Mouse (Mus musculus): ENCODE results near the gene Prmt2. TPM values are rescaled to one million over a fixed set of nuclear protein-coding genes. Genes with fewer than 3 reads are reported as not detected.

Prmt2 gene
- polyA plus RNA-seq, 1 experiment: 19.6 TPM

GRCm38 (mm10) chr10:76201416-76201815 is 36.2 kb downstream of the Prmt2 start:
- peaks cover 7% of the 10 kb centered on the region for H3K27me3 ChIP-seq (replicated peaks)
- no peak for TF ChIP-seq GATA1 (IDR thresholded peaks at IDR 0.05; ENCODE audit: borderline replicate concordance, low read length)
- no peak for TF ChIP-seq FLI1 (IDR thresholded peaks at IDR 0.05; ENCODE audit: low read length)
- H3K4me1 ChIP-seq: peaks cover 4% of the 10 kb centered on the region
- no peaks in the 10 kb centered on the region for H3K9me3 ChIP-seq
- H3K4me3 ChIP-seq (replicated peaks): no peak overlapping the region
- H3K36me3 ChIP-seq (replicated peaks; ENCODE audit: low read length): peaks cover under 1% of the 10 kb centered on the region

- no peak for TF ChIP-seq FLI1 (IDR thresholded peaks at IDR 0.05; ENCODE audit: low read length)
- TF ChIP-seq GATA1 (IDR thresholded peaks at IDR 0.05; ENCODE audit: borderline replicate concordance, low read length): no peak
- peaks cover 2% of the 10 kb centered on the region for H3K27me3 ChIP-seq (replicated peaks)
- no peak overlapping the region for H3K4me3 ChIP-seq (replicated peaks)
- H3K36me3 ChIP-seq (replicated peaks; ENCODE audit: low read length): no peaks in the 10 kb centered on the region
- H3K4me1 ChIP-seq: no peaks in the 10 kb centered on the region
- H3K9me3 ChIP-seq: 0 out of 2 replicates have a peak, but pooled peaks cover 3% of the 10 kb centered on the region
Observed at GRCm38 (mm10) chr10:76188010-76188409, 49.7 kb downstream of the Prmt2 start.

GRCm38 (mm10) chr10:76185216-76185615 is 52.4 kb downstream of the Prmt2 start:
- H3K4me1 ChIP-seq: no peaks in the 10 kb centered on the region
- no peaks in the 10 kb centered on the region for H3K36me3 ChIP-seq (replicated peaks; ENCODE audit: low read length)
- H3K9me3 ChIP-seq: 0 out of 2 replicates have a peak, but pooled peaks cover 3% of the 10 kb centered on the region
- TF ChIP-seq GATA1 (IDR thresholded peaks at IDR 0.05; ENCODE audit: borderline replicate concordance, low read length): no peak
- no peak for TF ChIP-seq FLI1 (IDR thresholded peaks at IDR 0.05; ENCODE audit: low read length)
- H3K4me3 ChIP-seq (replicated peaks): no peak overlapping the region
- H3K27me3 ChIP-seq (replicated peaks): peaks cover 2% of the 10 kb centered on the region

- peaks cover 8% of the 10 kb centered on the region for H3K27me3 ChIP-seq (replicated peaks)
- H3K4me3 ChIP-seq (replicated peaks): no peak overlapping the region
- H3K4me1 ChIP-seq: no peaks in the 10 kb centered on the region
- no peaks in the 10 kb centered on the region for H3K9me3 ChIP-seq
- TF ChIP-seq GATA1 (IDR thresholded peaks at IDR 0.05; ENCODE audit: borderline replicate concordance, low read length): no peak
- no peak for TF ChIP-seq FLI1 (IDR thresholded peaks at IDR 0.05; ENCODE audit: low read length)
- H3K36me3 ChIP-seq (replicated peaks; ENCODE audit: low read length): no peaks in the 10 kb centered on the region
Observed at GRCm38 (mm10) chr10:76174899-76175298, 62.8 kb downstream of the Prmt2 start.

- no peaks in the 10 kb centered on the region for H3K4me1 ChIP-seq
- TF ChIP-seq FLI1 (IDR thresholded peaks at IDR 0.05; ENCODE audit: low read length): no peak
- no peak for TF ChIP-seq GATA1 (IDR thresholded peaks at IDR 0.05; ENCODE audit: borderline replicate concordance, low read length)
Observed at GRCm38 (mm10) chr10:76158009-76158408, 79.7 kb downstream of the Prmt2 start.

GRCm38 (mm10) chr10:76157528-76157927 is 80.1 kb downstream of the Prmt2 start:
- Histone ChIP-seq H3K4me3 (replicated peaks) (no peak overlapping the region), H3K27me3 (replicated peaks) (peaks cover 2% of the 10 kb centered on the region), H3K4me1 (no peaks in the 10 kb centered on the region), H3K36me3 (replicated peaks; ENCODE audit: low read length) (no peaks in the 10 kb centered on the region), H3K9me3 (no peaks in the 10 kb centered on the region)
- TF ChIP-seq GATA1 (IDR thresholded peaks at IDR 0.05; ENCODE audit: borderline replicate concordance, low read length): no peak
- TF ChIP-seq FLI1 (IDR thresholded peaks at IDR 0.05; ENCODE audit: low read length): no peak

More at GRCm38 (mm10) chr10:76158009-76158408, 79.7 kb downstream of the Prmt2 start:
- no peak overlapping the region for H3K4me3 ChIP-seq (replicated peaks)
- H3K9me3 ChIP-seq: no peaks in the 10 kb centered on the region
- peaks cover 2% of the 10 kb centered on the region for H3K27me3 ChIP-seq (replicated peaks)
- H3K36me3 ChIP-seq (replicated peaks; ENCODE audit: low read length): no peaks in the 10 kb centered on the region

Other genes with a start within 250 kb of the Prmt2 start
- gene Zfp280b, start 205.2 kb downstream of the Prmt2 start, polyA plus RNA-seq (2012; ENCODE audit: insufficient read depth, low replicate concordance): 0.64 and 3.0 TPM in 2 replicates
- gene Slc5a4b, start 126.9 kb downstream of the Prmt2 start, polyA plus RNA-seq (2012; ENCODE audit: insufficient read depth, low replicate concordance): not detected in 2 replicates
- not detected in 2 replicates for gene Slc5a4a, start 90.4 kb downstream of the Prmt2 start, polyA plus RNA-seq (2012; ENCODE audit: insufficient read depth, low replicate concordance)
- not detected in 2 replicates for gene S100b, start 16.0 kb upstream of the Prmt2 start, polyA plus RNA-seq (2012; ENCODE audit: insufficient read depth, low replicate concordance)
- gene Dip2a, start 107.4 kb upstream of the Prmt2 start, polyA plus RNA-seq (2012; ENCODE audit: insufficient read depth, low replicate concordance): 2.1 and 6.7 TPM in 2 replicates
- not detected in 2 replicates for gene AC141477.1, start 202.6 kb upstream of the Prmt2 start, polyA plus RNA-seq (2012; ENCODE audit: insufficient read depth, low replicate concordance)
- gene Pcnt, start 204.9 kb upstream of the Prmt2 start, polyA plus RNA-seq (2012; ENCODE audit: insufficient read depth, low replicate concordance): 32.3 and 41.3 TPM in 2 replicates
- not detected in 2 replicates for gene 2610028H24Rik, start 211.2 kb upstream of the Prmt2 start, polyA plus RNA-seq (2012; ENCODE audit: insufficient read depth, low replicate concordance)
- 4.7 and 33.6 TPM in 2 replicates for gene Mcm3ap, start 231.1 kb upstream of the Prmt2 start, polyA plus RNA-seq (2012; ENCODE audit: insufficient read depth, low replicate concordance)
- gene Ybey, start 231.2 kb upstream of the Prmt2 start, polyA plus RNA-seq (2012; ENCODE audit: insufficient read depth, low replicate concordance): 0.74 TPM in 1 of 2 replicates, not detected in the other